Mouse (Mus musculus) heart, postnatal 14 days (tissue): ENCODE data around the gene Tcf19. TPM values are rescaled to one million over a fixed set of nuclear protein-coding genes. Genes with fewer than 3 reads are reported as not detected.
"Not testable (repeated sequence)": the region's sequence is repeated elsewhere in the genome, so short reads cannot be mapped to it uniquely, and the experiment has no call there.

Experiments
- DNase-seq, 2 experiments: peaks; one replicate each; pipeline ENCODE4 v3.0.0; 2021 to 2022
- intact Hi-C: fragments of 180-260 bp; cut with DNase I; formaldehyde crosslinking; loops from one replicate; pipeline ENCODE4 v1.15.1; 2025
- total RNA-seq, 2 experiments: library from RNA; stranded (reverse); gene quantifications; 2 replicates each; pipeline ENCODE4 v1.2.3; 2021

Tcf19 gene
- total RNA-seq, 2 experiments from 2014 or later = 6.0 to 7.9 TPM

GRCm38 (mm10) chr17:35502226-35502625, 14.4 kb downstream of the Tcf19 start:
- DNase-seq = no peak
- intact Hi-C loops = no loop called here

GRCm38 (mm10) chr17:35497124-35497523, 19.5 kb downstream of the Tcf19 start:
- intact Hi-C loops = no loop called here
- no peak for DNase-seq

- no peak for DNase-seq
- intact Hi-C loops = no loop called here
Measured at GRCm38 (mm10) chr17:35490320-35490719, 26.3 kb downstream of the Tcf19 start.

GRCm38 (mm10) chr17:35488041-35488440, 28.6 kb downstream of the Tcf19 start:
- DNase-seq = no peak
- intact Hi-C loops = no loop called here

- intact Hi-C loops = no loop called here
- DNase-seq = no peak
Measured at GRCm38 (mm10) chr17:35486726-35487125, 29.9 kb downstream of the Tcf19 start.

GRCm38 (mm10) chr17:35485702-35486101, 30.9 kb downstream of the Tcf19 start:
- intact Hi-C loops = no loop called here
- DNase-seq = peak in 1 of 2 experiments; percentile 42

- DNase-seq = peak; percentile 69 to 76
Measured at GRCm38 (mm10) chr17:35484066-35484465, 32.6 kb downstream of the Tcf19 start.

GRCm38 (mm10) chr17:35469842-35470751, 46.5 kb downstream of the Tcf19 start, which contains the start of gene H2-Q10:
H2-Q10 (plus strand) TSS chr17:35470089.
- intact Hi-C loops = no loop called here
- peak in 1 of 2 experiments; percentile 3 for DNase-seq

More at GRCm38 (mm10) chr17:35484066-35484465, 32.6 kb downstream of the Tcf19 start:
- intact Hi-C loops = loop anchor here (1.0 kb wide), 1 partner anchor 25 kb away; no protein-coding TSS in a partner anchor

GRCm38 (mm10) chr17:35468936-35469335, 47.7 kb downstream of the Tcf19 start:
- intact Hi-C loops = not testable (repeated sequence)

GRCm38 (mm10) chr17:35465651-35466050, 51.0 kb downstream of the Tcf19 start:
- DNase-seq, intact Hi-C loops: not testable (repeated sequence)

More at GRCm38 (mm10) chr17:35468936-35469335, 47.7 kb downstream of the Tcf19 start:
- not testable (repeated sequence) for DNase-seq

Other genes starting within 250 kb of the Tcf19 start
- 1 to 10 TPM in 1 of 2 experiments, under 1 TPM in 1; 0.57 to 1.2 TPM for gene H2-Q1, start 196.4 kb downstream of the Tcf19 start, total RNA-seq
- 1 to 10 TPM; 1.1 to 3.7 TPM for gene H2-Q2, start 174.6 kb downstream of the Tcf19 start, total RNA-seq
- 1 to 10 TPM; 9.2 to 9.8 TPM for gene H2-Q4, start 137.2 kb downstream of the Tcf19 start, total RNA-seq
- gene H2-Q6, start 92.0 kb downstream of the Tcf19 start, total RNA-seq = under 1 TPM; 0.31 to 0.80 TPM
- gene H2-Q7, start 77.7 kb downstream of the Tcf19 start, total RNA-seq = 1 to 10 TPM; 1.3 to 1.9 TPM
- under 1 TPM; 0.12 to 0.20 TPM for gene H2-Q10, start 46.7 kb downstream of the Tcf19 start, total RNA-seq
- not detected for gene Pou5f1, start 10.8 kb downstream of the Tcf19 start, total RNA-seq
- 1 to 10 TPM; 4.2 to 4.3 TPM for gene Cchcr1, start 276 bp upstream of the Tcf19 start, total RNA-seq
- gene Psors1c2, start 16.4 kb upstream of the Tcf19 start, total RNA-seq = not detected
- under 1 TPM; 0.15 to 0.17 TPM for gene Cdsn, start 35.3 kb upstream of the Tcf19 start, total RNA-seq
- gene 2300002M23Rik, start 50.6 kb upstream of the Tcf19 start, total RNA-seq = not detected
- not detected for gene Sfta2, start 84.7 kb upstream of the Tcf19 start, total RNA-seq
- gene Gm9573, start 109.8 kb upstream of the Tcf19 start, total RNA-seq = not detected
- not detected for gene Mucl3, start 126.9 kb upstream of the Tcf19 start, total RNA-seq
- gene Vars2, start 150.8 kb upstream of the Tcf19 start, total RNA-seq = 10 to 100 TPM; 29.6 to 30.7 TPM
- 10 to 100 TPM; 16.8 to 23.2 TPM for gene Gtf2h4, start 156.9 kb upstream of the Tcf19 start, total RNA-seq
- gene Ddr1, start 187.8 kb upstream of the Tcf19 start, total RNA-seq = 10 to 100 TPM; 40.1 to 44.1 TPM